Mouse (Mus musculus) heart, postnatal 4 days (tissue): ENCODE data around the gene Cryzl2. TPM values are rescaled to one million over a fixed set of nuclear protein-coding genes. Genes with fewer than 3 reads are reported as not detected.

Source experiments
- DNase-seq: peaks from one replicate; pipeline ENCODE4 v3.0.0; 2021
- total RNA-seq, 2 experiments: library from RNA; stranded (reverse); gene quantifications; 2 replicates each; pipeline ENCODE4 v1.2.3; 2021

Gene Cryzl2
- total RNA-seq, 2 experiments from 2014 or later, result 20.1 to 22.8 TPM

- peak; percentile 22 for DNase-seq
Measured at GRCm38 (mm10) chr1:157443723-157444561, 14.4 kb upstream of the Cryzl2 start.

- no peak for DNase-seq
Measured at GRCm38 (mm10) chr1:157444632-157445300, 13.6 kb upstream of the Cryzl2 start.

- DNase-seq, result no peak
Measured at GRCm38 (mm10) chr1:157445398-157445910, 12.9 kb upstream of the Cryzl2 start.

GRCm38 (mm10) chr1:157446325-157446724 is 12.1 kb upstream of the Cryzl2 start:
- peak; percentile 83 for DNase-seq

GRCm38 (mm10) chr1:157447142-157447541 is 11.2 kb upstream of the Cryzl2 start:
- no peak for DNase-seq

- no peak for DNase-seq
Measured at GRCm38 (mm10) chr1:157448164-157448804, 10.1 kb upstream of the Cryzl2 start.

GRCm38 (mm10) chr1:157448805-157449188 is 9.6 kb upstream of the Cryzl2 start:
- DNase-seq, result peak; percentile 25

- DNase-seq, result peak; percentile 26
Measured at GRCm38 (mm10) chr1:157449532-157449931, 8.8 kb upstream of the Cryzl2 start.

GRCm38 (mm10) chr1:157449981-157450636 is 8.3 kb upstream of the Cryzl2 start:
- DNase-seq, result peak; percentile 64

GRCm38 (mm10) chr1:157452284-157452683 is 6.1 kb upstream of the Cryzl2 start:
- DNase-seq, result no peak

GRCm38 (mm10) chr1:157452759-157453549 is 5.4 kb upstream of the Cryzl2 start:
- DNase-seq, result no peak

GRCm38 (mm10) chr1:157454876-157455275 is 3.5 kb upstream of the Cryzl2 start:
- DNase-seq, result no peak

GRCm38 (mm10) chr1:157457789-157458188 is 588 bp upstream of the Cryzl2 start:
- DNase-seq, result no peak

GRCm38 (mm10) chr1:157459904-157460303 is 1.5 kb downstream of the Cryzl2 start:
- DNase-seq, result no peak

- no peak for DNase-seq
Measured at GRCm38 (mm10) chr1:157461276-157461675, 2.9 kb downstream of the Cryzl2 start.

- no peak for DNase-seq
Measured at GRCm38 (mm10) chr1:157462336-157462735, 4.0 kb downstream of the Cryzl2 start.

GRCm38 (mm10) chr1:157465194-157465593 is 6.8 kb downstream of the Cryzl2 start:
- DNase-seq, result peak; percentile 71

- no peak for DNase-seq
Measured at GRCm38 (mm10) chr1:157467866-157468265, 9.5 kb downstream of the Cryzl2 start.

- no peak for DNase-seq
Measured at GRCm38 (mm10) chr1:157470761-157471386, 12.5 kb downstream of the Cryzl2 start.

GRCm38 (mm10) chr1:157472716-157473115 is 14.3 kb downstream of the Cryzl2 start:
- no peak for DNase-seq

- no peak for DNase-seq
Measured at GRCm38 (mm10) chr1:157474865-157475264, 16.5 kb downstream of the Cryzl2 start.
